Mouse (Mus musculus): ENCODE results near the gene Dclre1a. TPM values are rescaled to one million over a fixed set of nuclear protein-coding genes. Genes with fewer than 3 reads are reported as not detected.

The Dclre1a gene
- polyA plus RNA-seq, 1 experiment from 2014 or later = 13.7 TPM

GRCm38 (mm10) chr19:56562433-56563138 is 14.6 kb upstream of the Dclre1a start:
- no peak for ATAC-seq
- Histone ChIP-seq H3K4me1 (replicated peaks; ENCODE audit: control insufficient read depth, insufficient read depth, low read length) (no peaks in the 10 kb centered on the region), H3K36me3 (ENCODE audit: control insufficient read depth, insufficient read depth) (no peaks in the 10 kb centered on the region), H3K9ac (replicated peaks; ENCODE audit: low read depth, low read length) (no peak overlapping the region), H3K4me3 (replicated peaks; ENCODE audit: low read length) (no peak overlapping the region), H3K9me3 (ENCODE audit: control insufficient read depth, low read length) (no peaks in the 10 kb centered on the region), H3K4me2 (ENCODE audit: low read length) (no peak overlapping the region), H3K27me3 (replicated peaks; ENCODE audit: control insufficient read depth, insufficient read depth, low read length) (no peaks in the 10 kb centered on the region), H3K27ac (ENCODE audit: low read length) (no peak overlapping the region)
- 95% methylated on average over 9 of the region's 9 CpGs for WGBS

DNA sequence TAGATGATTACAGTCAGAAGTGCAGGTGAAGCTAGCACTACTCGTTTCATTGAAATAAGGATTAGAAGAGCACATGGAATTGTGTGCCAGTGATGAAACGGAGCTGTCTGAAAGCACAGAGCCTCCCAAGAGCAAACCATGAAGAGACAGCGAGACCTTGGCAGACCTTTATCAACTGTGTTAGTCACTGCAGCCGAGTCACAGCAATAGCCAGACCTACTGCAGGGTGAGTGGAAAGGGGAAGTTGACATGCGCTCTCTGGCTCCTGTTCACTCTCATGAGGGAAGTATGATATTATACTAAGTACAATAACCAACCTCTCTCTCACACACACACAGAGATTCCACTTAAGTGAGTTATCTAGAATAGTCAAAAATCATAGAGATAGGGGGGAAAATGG is 8.0 kb upstream of the Dclre1a start:
- H3K27me3 ChIP-seq (replicated peaks; ENCODE audit: control insufficient read depth, insufficient read depth, low read length) = no peaks in the 10 kb centered on the region
- H3K9me3 ChIP-seq (ENCODE audit: control insufficient read depth, low read length) = no peaks in the 10 kb centered on the region
- H3K4me1 ChIP-seq (replicated peaks; ENCODE audit: control insufficient read depth, insufficient read depth, low read length) = no peaks in the 10 kb centered on the region
- WGBS = 85% methylated on average over 5 of the region's 5 CpGs
- H3K9ac ChIP-seq (replicated peaks; ENCODE audit: low read depth, low read length) = no peak overlapping the region
- H3K36me3 ChIP-seq (ENCODE audit: control insufficient read depth, insufficient read depth) = peaks cover 26% of the 10 kb centered on the region
- H3K4me3 ChIP-seq (replicated peaks; ENCODE audit: low read length) = no peak overlapping the region
- ATAC-seq = no peak
- H3K27ac ChIP-seq (ENCODE audit: low read length) = no peak overlapping the region
- no peak overlapping the region for H3K4me2 ChIP-seq (ENCODE audit: low read length)

DNA sequence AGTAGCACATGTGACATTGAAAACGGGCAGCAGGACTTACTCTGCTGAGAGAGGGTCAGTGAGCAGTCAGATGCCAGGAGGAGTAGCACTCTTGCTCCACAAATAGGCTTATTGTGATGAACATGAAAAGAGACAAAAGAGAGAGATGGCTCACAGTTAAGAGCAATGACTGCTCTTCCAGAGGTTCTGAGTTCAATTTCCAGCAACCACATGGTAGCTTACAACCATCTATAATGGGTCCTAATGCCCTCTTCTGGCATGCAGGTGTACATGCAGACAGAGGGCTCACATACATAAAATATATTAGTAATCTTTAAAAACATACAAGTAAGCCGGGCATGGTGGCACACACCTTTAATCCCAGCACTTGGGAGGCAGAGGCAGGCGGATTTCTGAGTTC is 5.2 kb upstream of the Dclre1a start:
- WGBS = 97% methylated on average over 3 of the region's 3 CpGs
- Histone ChIP-seq H3K4me1 (replicated peaks; ENCODE audit: control insufficient read depth, insufficient read depth, low read length) (peaks cover 12% of the 10 kb centered on the region), H3K4me2 (ENCODE audit: low read length) (no peak overlapping the region), H3K9ac (replicated peaks; ENCODE audit: low read depth, low read length) (no peak overlapping the region), H3K4me3 (replicated peaks; ENCODE audit: low read length) (no peak overlapping the region), H3K27me3 (replicated peaks; ENCODE audit: control insufficient read depth, insufficient read depth, low read length) (no peaks in the 10 kb centered on the region), H3K27ac (ENCODE audit: low read length) (no peak overlapping the region), H3K9me3 (ENCODE audit: control insufficient read depth, low read length) (no peaks in the 10 kb centered on the region), H3K36me3 (ENCODE audit: control insufficient read depth, insufficient read depth) (peaks cover 26% of the 10 kb centered on the region)
- ATAC-seq = no peak

GRCm38 (mm10) chr19:56549033-56549680 is 1.1 kb upstream of the Dclre1a start:
- H3K9me3 ChIP-seq (ENCODE audit: control insufficient read depth, low read length) = no peaks in the 10 kb centered on the region
- peak overlapping the region; percentile 78 for H3K4me2 ChIP-seq (ENCODE audit: low read length)
- peak overlapping the region; percentile 86 for H3K27ac ChIP-seq (ENCODE audit: low read length)
- H3K4me3 ChIP-seq (replicated peaks; ENCODE audit: low read length) = peak overlapping the region; percentile 97
- H3K4me1 ChIP-seq (replicated peaks; ENCODE audit: control insufficient read depth, insufficient read depth, low read length) = peaks cover 17% of the 10 kb centered on the region
- ATAC-seq = no peak; the same call in 1 of the 2 replicates
- H3K36me3 ChIP-seq (ENCODE audit: control insufficient read depth, insufficient read depth) = peaks cover 12% of the 10 kb centered on the region
- no peaks in the 10 kb centered on the region for H3K27me3 ChIP-seq (replicated peaks; ENCODE audit: control insufficient read depth, insufficient read depth, low read length)
- H3K9ac ChIP-seq (replicated peaks; ENCODE audit: low read depth, low read length) = peak overlapping the region; percentile 99
- WGBS = 21% methylated on average over 18 of the region's 18 CpGs

- Histone ChIP-seq H3K36me3 (ENCODE audit: control insufficient read depth, insufficient read depth) (peaks cover 12% of the 10 kb centered on the region), H3K9ac (replicated peaks; ENCODE audit: low read depth, low read length) (peak within 1 kb of the TSS; percentile 99), H3K27ac (ENCODE audit: low read length) (peak within 1 kb of the TSS; percentile 86), H3K4me3 (replicated peaks; ENCODE audit: low read length) (peak within 1 kb of the TSS; percentile 97), H3K9me3 (ENCODE audit: control insufficient read depth, low read length) (no peaks in the 10 kb centered on the region), H3K27me3 (replicated peaks; ENCODE audit: control insufficient read depth, insufficient read depth, low read length) (no peaks in the 10 kb centered on the region), H3K4me1 (replicated peaks; ENCODE audit: control insufficient read depth, insufficient read depth, low read length) (peaks cover 17% of the 10 kb centered on the region), H3K4me2 (ENCODE audit: low read length) (peak within 1 kb of the TSS; percentile 78)
- WGBS = under 1% methylated on average over 69 of the region's 69 CpGs
- peak; percentile 88 for ATAC-seq
Measured at GRCm38 (mm10) chr19:56548230-56549032, 409 bp upstream of the Dclre1a start, which contains the start of gene Nhlrc2. Nhlrc2 (plus strand) TSS chr19:56548261.

DNA sequence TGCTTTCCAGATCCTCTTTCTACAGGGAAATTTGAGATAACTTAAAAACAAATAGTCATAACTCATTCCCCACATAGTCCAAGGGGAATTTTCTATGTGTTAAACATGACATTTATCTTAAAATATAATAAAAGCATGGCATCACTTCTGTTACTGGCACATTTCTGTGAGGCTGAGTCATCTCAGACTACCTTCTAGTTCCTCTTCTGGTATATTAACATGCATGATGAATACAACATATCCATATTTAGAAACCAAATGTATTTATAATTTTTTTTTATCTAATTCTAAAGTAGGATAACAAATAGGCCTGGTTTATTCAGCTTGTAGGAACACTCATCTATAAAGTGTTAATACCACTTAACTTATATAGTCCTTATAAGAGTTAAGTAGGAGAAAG is 2.0 kb downstream of the Dclre1a start:
- Histone ChIP-seq H3K27me3 (replicated peaks; ENCODE audit: control insufficient read depth, insufficient read depth, low read length) (no peaks in the 10 kb centered on the region), H3K36me3 (ENCODE audit: control insufficient read depth, insufficient read depth) (no peaks in the 10 kb centered on the region), H3K4me1 (replicated peaks; ENCODE audit: control insufficient read depth, insufficient read depth, low read length) (peaks cover 17% of the 10 kb centered on the region), H3K9me3 (ENCODE audit: control insufficient read depth, low read length) (no peaks in the 10 kb centered on the region), H3K9ac (replicated peaks; ENCODE audit: low read depth, low read length) (no peak overlapping the region), H3K4me3 (replicated peaks; ENCODE audit: low read length) (no peak overlapping the region), H3K27ac (ENCODE audit: low read length) (no peak overlapping the region), H3K4me2 (ENCODE audit: low read length) (no peak overlapping the region)
- ATAC-seq = no peak

DNA sequence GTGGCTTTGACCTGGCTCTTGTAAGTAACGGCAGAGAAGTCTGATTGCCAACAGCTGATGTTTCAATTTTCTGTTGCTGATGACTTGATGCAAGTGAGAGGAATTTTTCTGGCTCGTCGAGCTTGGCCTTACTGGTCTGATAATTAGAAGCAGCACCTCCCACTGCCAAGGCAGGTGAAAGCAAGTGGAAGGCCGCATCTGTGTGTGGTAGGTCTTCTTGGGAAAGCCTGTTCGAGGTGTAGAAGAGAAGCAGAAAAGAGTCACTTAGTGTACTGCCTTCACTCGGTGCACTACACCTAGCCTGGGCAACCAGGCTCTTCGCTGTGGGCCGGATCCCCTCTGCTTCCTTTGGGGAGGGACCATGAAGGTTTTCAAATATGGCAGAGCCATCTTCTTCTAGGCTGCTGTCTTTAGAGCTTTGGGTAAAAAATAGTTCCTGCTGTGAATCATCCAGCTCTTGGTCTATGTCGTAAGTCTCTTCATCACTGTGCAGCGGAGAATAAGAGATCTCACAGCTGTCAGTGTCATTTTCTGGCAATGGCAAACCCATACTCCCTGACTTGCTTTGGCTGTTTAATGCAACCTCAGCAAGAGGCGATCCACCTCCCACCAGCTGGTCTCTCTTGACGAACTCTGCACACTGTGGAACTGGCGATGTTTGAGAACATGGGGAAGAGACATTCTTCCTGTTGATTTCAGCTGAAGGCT is 3.2 kb downstream of the Dclre1a start:
- H3K4me1 ChIP-seq (replicated peaks; ENCODE audit: control insufficient read depth, insufficient read depth, low read length) = peaks cover 12% of the 10 kb centered on the region
- no peaks in the 10 kb centered on the region for H3K36me3 ChIP-seq (ENCODE audit: control insufficient read depth, insufficient read depth)
- H3K4me3 ChIP-seq (replicated peaks; ENCODE audit: low read length) = no peak overlapping the region
- H3K9me3 ChIP-seq (ENCODE audit: control insufficient read depth, low read length) = no peaks in the 10 kb centered on the region
- H3K27ac ChIP-seq (ENCODE audit: low read length) = no peak overlapping the region
- no peaks in the 10 kb centered on the region for H3K27me3 ChIP-seq (replicated peaks; ENCODE audit: control insufficient read depth, insufficient read depth, low read length)
- H3K4me2 ChIP-seq (ENCODE audit: low read length) = no peak overlapping the region
- WGBS = 92% methylated on average over 13 of the region's 13 CpGs
- no peak overlapping the region for H3K9ac ChIP-seq (replicated peaks; ENCODE audit: low read depth, low read length)
- no peak for ATAC-seq

DNA sequence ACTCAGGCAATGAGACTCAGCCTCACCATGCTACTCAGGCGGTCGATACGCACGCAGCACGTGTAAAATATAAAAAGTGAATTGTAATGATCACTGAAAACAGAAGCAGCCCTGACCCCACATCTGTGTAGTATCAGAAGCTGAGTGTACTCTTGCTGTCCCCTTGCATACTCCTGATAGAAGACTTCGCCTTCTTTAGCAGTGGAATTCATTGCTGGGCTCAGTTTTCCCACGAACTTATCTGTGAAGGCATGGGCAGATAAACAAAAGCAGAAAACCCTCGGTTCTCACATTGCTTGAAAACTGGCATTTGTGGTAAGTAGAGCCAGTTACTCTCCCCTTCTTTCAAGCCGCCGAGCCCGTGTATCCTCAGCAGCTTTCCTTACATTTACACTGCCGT is 4.7 kb downstream of the Dclre1a start:
- Histone ChIP-seq H3K4me1 (replicated peaks; ENCODE audit: control insufficient read depth, insufficient read depth, low read length) (peaks cover 5% of the 10 kb centered on the region), H3K9ac (replicated peaks; ENCODE audit: low read depth, low read length) (no peak overlapping the region), H3K4me2 (ENCODE audit: low read length) (no peak overlapping the region), H3K27ac (ENCODE audit: low read length) (no peak overlapping the region), H3K4me3 (replicated peaks; ENCODE audit: low read length) (no peak overlapping the region), H3K9me3 (ENCODE audit: control insufficient read depth, low read length) (no peaks in the 10 kb centered on the region), H3K27me3 (replicated peaks; ENCODE audit: control insufficient read depth, insufficient read depth, low read length) (no peaks in the 10 kb centered on the region), H3K36me3 (ENCODE audit: control insufficient read depth, insufficient read depth) (no peaks in the 10 kb centered on the region)
- no peak for ATAC-seq
- 94% methylated on average over 12 of the region's 12 CpGs for WGBS

DNA sequence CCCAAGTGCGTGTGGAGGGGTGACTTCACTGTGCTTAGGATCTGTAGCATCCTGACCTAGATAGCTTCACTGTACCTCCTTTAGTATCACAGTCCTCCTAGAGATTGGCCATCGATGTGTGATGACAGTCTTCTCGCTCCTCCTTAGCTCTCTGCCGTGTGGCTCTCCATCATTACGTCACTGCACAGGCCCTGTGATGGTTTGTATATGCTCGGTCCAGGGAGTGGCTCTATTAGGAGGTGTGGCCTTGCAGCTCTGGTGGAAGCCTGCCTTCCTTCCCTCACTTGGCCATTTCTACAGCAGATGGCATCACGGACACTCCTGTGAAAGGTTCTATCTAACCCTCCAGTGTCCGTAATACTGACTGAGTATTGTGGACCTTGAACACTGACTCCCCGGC is 12.3 kb downstream of the Dclre1a start:
- H3K9me3 ChIP-seq (ENCODE audit: control insufficient read depth, low read length) = no peaks in the 10 kb centered on the region
- no peak overlapping the region for H3K27ac ChIP-seq (ENCODE audit: low read length)
- no peaks in the 10 kb centered on the region for H3K27me3 ChIP-seq (replicated peaks; ENCODE audit: control insufficient read depth, insufficient read depth, low read length)
- WGBS = 91% methylated on average over 9 of the region's 9 CpGs
- ATAC-seq = no peak
- H3K36me3 ChIP-seq (ENCODE audit: control insufficient read depth, insufficient read depth) = no peaks in the 10 kb centered on the region
- H3K4me2 ChIP-seq (ENCODE audit: low read length) = no peak overlapping the region
- H3K4me1 ChIP-seq (replicated peaks; ENCODE audit: control insufficient read depth, insufficient read depth, low read length) = no peaks in the 10 kb centered on the region
- H3K4me3 ChIP-seq (replicated peaks; ENCODE audit: low read length) = no peak overlapping the region
- no peak overlapping the region for H3K9ac ChIP-seq (replicated peaks; ENCODE audit: low read depth, low read length)

Data from forebrain, embryonic 16.5 days (tissue).